Mouse (Mus musculus) retina, adult 2 months (tissue): ENCODE measurements at regions not wholly inside any gene's neighbourhood (a gene's known extent, or its start where the extent isn't known, plus 50 kb on each side); places are given as distances from the start of the nearest gene placed in this dataset.
"Not testable (repeated sequence)": the region's sequence is repeated elsewhere in the genome, so short reads cannot be mapped to it uniquely, and the experiment has no call there.

Experiments used
- DNase-seq: peaks from one replicate; pipeline ENCODE4 v3.0.0-alpha.2; 2012; ENCODE audit warnings: low read depth, low spot score

GRCm38 (mm10) chr16:55521421-55521971, 223.7 kb upstream of the Zpld1 start:
- no peak for DNase-seq

- DNase-seq, result no peak
Observed at GRCm38 (mm10) chr16:55520077-55520476, 222.3 kb upstream of the Zpld1 start.

- no peak for DNase-seq
Observed at GRCm38 (mm10) chr16:55519646-55520045, 221.9 kb upstream of the Zpld1 start.

GRCm38 (mm10) chr16:55516994-55517393, 219.2 kb upstream of the Zpld1 start:
- no peak for DNase-seq

GRCm38 (mm10) chr16:55515228-55515696, 217.5 kb upstream of the Zpld1 start:
- no peak for DNase-seq

- no peak for DNase-seq
Observed at GRCm38 (mm10) chr16:55514448-55515200, 216.8 kb upstream of the Zpld1 start.

- no peak for DNase-seq
Observed at GRCm38 (mm10) chr16:55504796-55505413, 207.1 kb upstream of the Zpld1 start.

- DNase-seq, result no peak
Observed at GRCm38 (mm10) chr16:55504274-55504673, 206.5 kb upstream of the Zpld1 start.

GRCm38 (mm10) chr16:55503273-55503672, 205.5 kb upstream of the Zpld1 start:
- no peak for DNase-seq

- DNase-seq, result not testable (repeated sequence)
Observed at GRCm38 (mm10) chr16:55499831-55500230, 202.0 kb upstream of the Zpld1 start.

- DNase-seq, result no peak
Observed at GRCm38 (mm10) chr16:55495051-55495450, 197.3 kb upstream of the Zpld1 start.

- no peak for DNase-seq
Observed at GRCm38 (mm10) chr16:55494162-55494561, 196.4 kb upstream of the Zpld1 start.

GRCm38 (mm10) chr16:55492111-55492510, 194.3 kb upstream of the Zpld1 start:
- no peak for DNase-seq

GRCm38 (mm10) chr16:55484391-55484790, 186.6 kb upstream of the Zpld1 start:
- DNase-seq, result no peak

- no peak for DNase-seq
Observed at GRCm38 (mm10) chr16:55480745-55481144, 183.0 kb upstream of the Zpld1 start.

- DNase-seq, result no peak
Observed at GRCm38 (mm10) chr16:55480304-55480703, 182.5 kb upstream of the Zpld1 start.

- peak; percentile 41 for DNase-seq
Observed at GRCm38 (mm10) chr16:55476544-55477208, 178.9 kb upstream of the Zpld1 start.

- DNase-seq, result no peak
Observed at GRCm38 (mm10) chr16:55474950-55475525, 177.3 kb upstream of the Zpld1 start.

- DNase-seq, result no peak
Observed at GRCm38 (mm10) chr16:55471396-55471795, 173.6 kb upstream of the Zpld1 start.

- no peak for DNase-seq
Observed at GRCm38 (mm10) chr16:55470721-55471120, 172.9 kb upstream of the Zpld1 start.

- no peak for DNase-seq
Observed at GRCm38 (mm10) chr16:55469703-55470102, 171.9 kb upstream of the Zpld1 start.
